Mouse (Mus musculus): ENCODE measurements around the gene Aqp11. TPM values are rescaled to one million over a fixed set of nuclear protein-coding genes. Genes with fewer than 3 reads are reported as not detected.

The Aqp11 gene
- polyA plus RNA-seq, 2 experiments from 2014 or later: 0.48 to 0.54 TPM

- peak; percentile 40 for ATAC-seq
These were observed 9.9 kb upstream of the Aqp11 start for GRCm38 (mm10) chr7:97747787-97748497.

GRCm38 (mm10) chr7:97747176-97747707 is 9.2 kb upstream of the Aqp11 start:
- no peak for ATAC-seq

GRCm38 (mm10) chr7:97745299-97745698 is 7.2 kb upstream of the Aqp11 start:
- ATAC-seq: peak; percentile 17

GRCm38 (mm10) chr7:97741756-97742291 is 3.7 kb upstream of the Aqp11 start:
- ATAC-seq: no peak

GRCm38 (mm10) chr7:97740948-97741347 is 2.9 kb upstream of the Aqp11 start:
- no peak for ATAC-seq

- peak; percentile 17 for ATAC-seq
These were observed 842 bp downstream of the Aqp11 start for GRCm38 (mm10) chr7:97737256-97737637.

- ATAC-seq: no peak
These were observed 2.1 kb downstream of the Aqp11 start for GRCm38 (mm10) chr7:97735886-97736420.

- no peak for ATAC-seq
These were observed 3.1 kb downstream of the Aqp11 start for GRCm38 (mm10) chr7:97735021-97735420.

GRCm38 (mm10) chr7:97733606-97734005 is 4.5 kb downstream of the Aqp11 start:
- no peak for ATAC-seq

- ATAC-seq: no peak
These were observed 7.7 kb downstream of the Aqp11 start for GRCm38 (mm10) chr7:97730427-97730826.

- ATAC-seq: no peak
These were observed 9.1 kb downstream of the Aqp11 start for GRCm38 (mm10) chr7:97728666-97729614.

GRCm38 (mm10) chr7:97726778-97727177 is 11.3 kb downstream of the Aqp11 start:
- no peak for ATAC-seq

GRCm38 (mm10) chr7:97726080-97726479 is 12.0 kb downstream of the Aqp11 start:
- no peak for ATAC-seq

- ATAC-seq: no peak
These were observed 12.7 kb downstream of the Aqp11 start for GRCm38 (mm10) chr7:97725401-97725800.

- no peak for ATAC-seq
These were observed 14.2 kb downstream of the Aqp11 start for GRCm38 (mm10) chr7:97723646-97724538.

- ATAC-seq: no peak
These were observed 15.7 kb downstream of the Aqp11 start for GRCm38 (mm10) chr7:97722278-97722918.

- ATAC-seq: no peak
These were observed 18.0 kb downstream of the Aqp11 start for GRCm38 (mm10) chr7:97720109-97720508.

GRCm38 (mm10) chr7:97719078-97719477 is 19.0 kb downstream of the Aqp11 start:
- ATAC-seq: no peak

- ATAC-seq: no peak
These were observed 20.8 kb downstream of the Aqp11 start for GRCm38 (mm10) chr7:97717326-97717725.

- no peak for ATAC-seq
These were observed 23.4 kb downstream of the Aqp11 start for GRCm38 (mm10) chr7:97714651-97715050.

- no peak for ATAC-seq
These were observed 28.9 kb downstream of the Aqp11 start for GRCm38 (mm10) chr7:97709204-97709603.

Data from activated CD4-positive, CD25-positive, alpha-beta regulatory T cell, adult 4 months (primary cell).